Mouse (Mus musculus): ENCODE measurements around the gene Acat3. TPM values are rescaled to one million over a fixed set of nuclear protein-coding genes. Genes with fewer than 3 reads are reported as not detected.
"Not testable (repeated sequence)": the region's sequence is repeated elsewhere in the genome, so short reads cannot be mapped to it uniquely, and the experiment has no call there.

Acat3 gene
- polyA plus RNA-seq, 1 experiment from 2014 or later: 0.81 TPM

DNA sequence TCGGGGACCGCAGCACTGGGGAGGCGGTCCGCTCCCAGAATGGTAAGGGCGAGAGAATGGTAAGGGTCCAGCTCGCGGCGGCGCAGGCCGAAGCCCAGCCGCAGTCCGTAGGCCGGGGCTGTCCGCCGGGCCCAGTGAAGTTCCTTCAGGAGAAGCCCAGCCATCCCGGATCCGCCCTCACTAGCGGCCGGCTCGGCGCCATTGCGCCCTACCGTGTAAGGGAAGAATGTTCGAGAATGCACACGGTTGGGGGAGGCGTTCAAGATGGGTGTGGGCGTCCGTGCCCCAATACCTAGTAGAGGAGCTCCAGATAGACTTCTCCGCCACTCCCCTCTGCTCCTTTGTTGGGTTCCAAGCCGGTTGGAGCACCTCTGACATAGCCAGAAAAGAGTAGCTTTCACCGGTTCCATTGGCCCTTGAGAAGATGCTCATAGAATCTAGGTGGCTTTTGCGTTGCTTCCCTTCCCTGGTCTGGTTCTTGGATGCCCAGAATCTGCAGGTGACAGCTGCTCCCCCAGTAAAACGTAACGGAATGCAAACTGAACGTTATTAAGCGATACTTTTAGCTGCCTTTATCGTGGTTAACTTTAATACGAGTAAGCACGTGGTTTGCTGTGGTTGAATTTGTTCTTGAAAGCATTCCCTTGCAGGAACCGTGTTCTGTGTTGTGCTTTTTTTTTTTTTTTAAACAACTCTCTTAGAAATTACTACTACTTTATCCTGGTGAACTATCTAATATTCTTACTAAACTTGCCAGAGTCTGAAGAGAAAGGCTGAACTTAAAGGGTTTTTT lies 23.6 kb downstream of the Acat3 start:
- peak; percentile 47 for DNase-seq (ENCODE audit: low spot score)

DNA sequence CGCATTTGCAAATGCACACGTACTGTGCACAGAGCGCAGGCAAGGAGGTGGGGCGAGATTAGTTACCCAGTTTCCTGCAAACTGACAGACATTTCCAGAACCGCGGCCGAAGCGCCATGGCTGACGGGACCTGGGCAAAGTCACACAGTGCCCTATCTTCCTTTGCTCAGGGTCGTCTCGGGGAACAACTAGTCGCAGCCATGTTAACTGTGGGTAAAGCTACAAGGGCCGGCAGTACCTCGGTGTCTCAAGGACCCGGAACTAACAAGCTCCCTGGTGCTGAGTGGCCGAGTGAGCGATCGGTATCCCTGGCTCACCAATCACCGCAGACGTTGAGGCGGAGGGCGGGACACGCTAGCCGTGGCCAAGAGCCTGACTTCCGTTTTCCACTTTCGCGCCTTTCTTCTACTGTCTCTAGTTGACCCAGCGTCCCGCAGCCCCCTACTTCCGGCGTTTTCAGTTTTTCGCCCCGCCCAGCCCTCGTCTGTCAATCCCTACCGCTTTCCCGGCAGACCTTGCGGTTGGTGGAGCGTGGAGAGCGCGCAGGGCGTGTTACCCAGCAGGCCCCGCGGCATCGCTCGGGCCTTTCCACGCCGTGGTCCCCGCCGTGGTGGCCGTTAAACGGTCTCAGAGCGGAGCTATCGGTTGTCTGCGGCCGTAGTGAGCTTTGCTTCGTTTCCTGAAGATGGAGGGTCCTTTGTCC lies 24.4 kb downstream of the Acat3 start, which contains the start of gene Mrpl18:
TSS of gene Mrpl18 (minus strand) at position 465 of the 703 bp plus-strand sequence.
- peak; percentile 100 for DNase-seq (ENCODE audit: low spot score)

DNA sequence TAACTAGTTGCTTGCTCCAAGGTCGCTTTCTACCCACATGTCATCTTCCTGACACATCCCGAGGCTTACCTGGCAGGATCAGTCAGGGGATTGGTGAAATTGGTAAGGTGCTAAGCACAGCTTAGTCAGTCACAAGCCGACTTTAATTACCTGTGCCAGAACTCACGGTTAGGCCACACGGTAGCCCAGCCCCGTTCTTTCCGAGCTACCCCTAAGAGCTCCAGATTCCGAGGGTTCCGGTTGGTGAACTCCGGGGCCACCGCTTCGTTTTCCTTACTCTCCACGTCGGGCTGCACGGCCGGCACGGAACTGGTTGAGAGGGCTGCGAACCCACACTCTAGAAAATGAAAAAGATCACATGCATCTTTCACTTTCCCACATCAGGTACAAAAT lies 24.9 kb downstream of the Acat3 start, which contains the start of gene Tcp1:
TSS of gene Tcp1 (plus strand) at position 214 of the 393 bp plus-strand sequence.
- DNase-seq (ENCODE audit: low spot score): no peak

DNA sequence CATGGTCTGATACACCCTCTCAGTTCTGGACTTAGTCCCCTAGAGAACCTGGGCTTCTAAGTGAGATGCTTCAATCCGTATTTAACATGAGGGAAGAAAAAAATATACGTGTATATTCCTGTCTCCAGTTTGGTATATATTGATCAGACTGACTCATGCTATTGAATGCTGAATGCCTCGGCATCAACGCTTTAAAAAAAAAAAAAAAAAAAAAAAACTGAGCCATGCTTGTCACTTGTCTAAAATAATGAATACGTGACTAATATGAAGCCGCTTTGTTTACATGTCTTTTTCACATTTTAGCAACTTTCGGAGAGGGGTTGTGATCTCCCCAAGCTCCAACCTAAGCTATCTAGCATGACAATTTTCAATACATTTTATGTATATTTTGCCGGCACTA lies 30.0 kb downstream of the Acat3 start:
- DNase-seq (ENCODE audit: low spot score): no peak

DNA sequence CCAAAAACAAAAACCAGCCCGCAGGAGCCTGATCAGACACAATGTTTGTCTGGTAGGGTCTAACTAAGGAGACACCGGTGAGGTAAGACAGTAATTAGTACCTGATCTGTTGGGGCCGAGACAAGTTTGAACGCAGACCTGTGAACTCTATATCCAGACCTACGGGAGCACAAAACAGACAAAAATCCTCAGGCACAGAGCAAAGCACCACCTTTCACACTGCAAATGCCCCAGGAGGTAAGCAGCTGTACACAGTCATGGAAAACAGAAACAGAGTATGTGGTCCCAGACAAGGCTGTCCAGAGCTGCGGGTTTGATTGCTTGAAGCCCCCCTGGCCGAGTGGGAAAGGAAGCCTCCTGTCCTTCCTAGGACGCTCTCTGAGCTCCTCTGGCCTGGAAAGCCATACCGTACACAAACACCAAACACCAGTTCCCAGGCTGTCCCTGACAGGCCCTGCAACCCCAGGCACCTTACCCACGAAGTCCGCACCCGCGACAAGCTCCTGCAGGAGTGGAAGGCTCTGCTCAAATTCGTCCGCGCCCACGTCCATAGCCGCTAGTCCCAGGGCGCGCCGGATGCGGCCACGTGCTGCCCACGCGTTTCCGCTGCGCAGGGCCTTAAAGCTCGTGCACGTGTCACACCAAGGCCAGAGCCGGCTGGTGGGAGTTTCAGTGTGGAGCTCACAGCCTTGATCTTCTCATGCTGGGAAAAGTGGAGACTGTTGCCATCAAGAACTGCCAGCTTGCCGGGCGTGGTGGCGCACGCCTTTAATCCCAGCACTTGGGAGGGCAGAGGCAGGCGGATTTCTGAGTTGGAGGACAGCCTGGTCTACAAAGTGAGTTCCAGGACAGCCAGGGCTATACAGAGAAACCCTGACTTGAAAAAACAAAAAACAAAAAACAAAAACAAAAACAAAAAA lies 30.8 kb downstream of the Acat3 start, which contains the start of gene Pnldc1:
TSS of gene Pnldc1 (minus strand) at position 870 of the 920 bp plus-strand sequence.
- DNase-seq (ENCODE audit: low spot score): no peak

DNA sequence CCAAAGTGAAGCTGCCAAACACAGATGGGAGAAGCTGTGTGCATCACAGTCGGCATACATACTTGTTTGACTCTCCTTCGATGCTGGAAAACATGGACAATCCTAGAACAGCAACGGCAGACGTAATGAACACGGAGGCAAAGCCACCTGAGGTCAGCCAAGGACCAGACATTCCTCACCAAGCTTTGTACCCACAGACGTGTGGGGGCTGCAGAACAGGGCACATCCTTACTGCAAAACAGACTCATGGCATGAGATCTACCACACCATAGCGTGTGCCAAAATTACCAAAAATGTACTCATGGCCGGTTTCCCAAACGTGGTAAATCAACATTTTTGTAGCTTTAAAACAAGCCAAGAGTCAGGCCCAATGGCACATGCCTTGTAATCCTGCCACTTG lies 34.0 kb downstream of the Acat3 start:
- DNase-seq (ENCODE audit: low spot score): no peak

DNA sequence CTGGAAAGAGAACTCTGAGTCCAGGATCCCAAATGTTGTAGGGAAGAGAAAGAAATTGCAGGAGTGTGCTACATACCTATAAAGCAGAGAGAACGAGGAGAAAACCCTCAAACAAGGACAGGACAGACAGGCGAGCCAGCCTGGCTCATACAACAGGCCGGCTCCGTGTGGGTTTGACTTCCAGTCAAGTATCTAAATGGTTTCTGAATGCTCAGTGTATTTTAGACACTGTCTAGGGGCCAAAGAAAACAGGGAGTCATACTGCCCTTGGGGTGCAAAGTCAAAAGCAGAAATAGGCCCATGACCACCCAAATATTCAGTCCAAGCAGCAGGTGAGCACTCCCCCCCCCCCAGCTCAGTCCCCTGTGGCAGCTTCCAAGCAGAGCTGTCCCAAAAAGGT lies 34.6 kb downstream of the Acat3 start:
- no peak for DNase-seq (ENCODE audit: low spot score)

DNA sequence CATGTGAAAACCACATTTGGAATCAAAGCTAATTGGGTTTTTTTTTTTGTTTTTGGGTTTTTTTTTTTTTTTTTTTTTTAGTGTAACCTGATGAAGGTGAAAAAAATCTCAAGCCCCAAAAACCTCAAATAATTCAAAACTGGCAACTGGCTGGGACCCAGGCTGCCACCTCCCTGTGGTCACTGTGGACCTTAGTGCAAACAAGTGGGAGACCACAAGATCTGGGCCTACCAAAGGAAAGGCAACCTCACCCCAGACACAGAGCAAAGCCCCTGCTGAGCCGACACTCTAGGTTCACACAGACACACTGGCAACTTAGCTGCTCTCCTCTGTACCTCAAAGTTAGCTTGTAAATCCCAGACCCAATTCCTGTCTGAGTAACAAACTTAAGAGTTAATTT lies 36.1 kb downstream of the Acat3 start:
- no peak for DNase-seq (ENCODE audit: low spot score)

DNA sequence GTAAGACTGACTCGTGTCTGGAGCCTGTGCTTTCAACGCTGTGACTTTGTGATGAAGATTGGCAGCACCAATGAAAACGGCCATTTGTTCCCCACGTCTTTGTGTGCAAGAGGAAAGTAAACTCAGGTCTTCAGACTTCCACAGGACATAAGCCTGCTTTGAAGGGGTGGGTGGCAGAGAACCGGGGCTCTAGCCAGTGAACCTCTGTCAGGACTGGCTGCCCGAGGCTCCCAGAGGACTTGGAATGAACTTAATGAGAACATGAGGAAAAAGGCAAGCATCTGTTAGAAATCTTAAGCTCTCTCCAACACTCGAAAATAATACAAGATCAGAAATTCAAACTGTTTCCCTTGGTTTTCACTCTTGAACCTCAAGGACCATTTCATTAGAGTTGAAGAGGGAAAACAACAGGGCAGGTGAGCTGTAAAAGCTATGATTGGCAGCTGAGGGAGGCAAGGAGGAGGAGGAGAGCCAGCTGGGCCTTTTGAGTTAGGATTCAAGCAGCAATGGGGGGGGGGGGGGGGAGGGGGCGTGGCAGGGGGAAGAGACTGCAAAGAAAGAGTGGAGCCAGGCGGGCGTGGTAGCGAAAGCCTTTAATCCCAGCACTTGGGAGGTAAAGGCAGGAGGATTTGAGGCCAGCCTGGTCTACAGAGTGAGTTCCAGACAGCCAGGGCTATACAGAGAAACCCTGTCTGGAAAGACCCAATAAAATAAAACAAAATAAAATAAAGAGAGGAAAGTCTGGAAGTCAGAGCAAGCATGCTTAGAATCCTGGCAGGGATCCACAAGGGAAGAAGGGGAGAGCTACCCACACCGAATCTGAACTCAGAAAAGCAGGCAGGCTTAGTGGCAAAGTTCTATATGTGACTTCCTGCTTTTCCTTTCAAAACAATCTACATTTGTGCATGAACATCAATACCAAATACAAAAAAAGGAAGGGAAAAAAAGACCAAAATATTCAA lies 36.7 kb downstream of the Acat3 start:
- DNase-seq (ENCODE audit: low spot score): no peak

DNA sequence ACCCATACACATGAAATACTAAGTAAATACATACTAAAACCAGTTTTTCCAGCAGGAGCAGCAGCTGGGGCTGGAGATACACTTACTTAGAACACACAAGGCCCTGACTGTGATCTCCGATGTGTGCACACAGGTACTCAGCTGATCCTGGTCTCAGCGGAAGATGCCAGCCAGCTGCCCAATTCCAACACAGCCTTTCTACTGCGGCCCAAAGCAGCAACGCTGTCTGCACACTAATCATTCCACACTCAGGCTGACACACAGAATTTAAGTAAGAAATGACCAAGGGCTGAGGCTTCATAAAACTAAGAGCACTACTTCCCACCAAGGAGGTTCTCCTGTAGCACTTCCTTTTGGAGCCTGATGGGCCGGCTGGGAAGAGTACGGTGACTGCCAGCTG lies 38.1 kb downstream of the Acat3 start:
- no peak for DNase-seq (ENCODE audit: low spot score)

DNA sequence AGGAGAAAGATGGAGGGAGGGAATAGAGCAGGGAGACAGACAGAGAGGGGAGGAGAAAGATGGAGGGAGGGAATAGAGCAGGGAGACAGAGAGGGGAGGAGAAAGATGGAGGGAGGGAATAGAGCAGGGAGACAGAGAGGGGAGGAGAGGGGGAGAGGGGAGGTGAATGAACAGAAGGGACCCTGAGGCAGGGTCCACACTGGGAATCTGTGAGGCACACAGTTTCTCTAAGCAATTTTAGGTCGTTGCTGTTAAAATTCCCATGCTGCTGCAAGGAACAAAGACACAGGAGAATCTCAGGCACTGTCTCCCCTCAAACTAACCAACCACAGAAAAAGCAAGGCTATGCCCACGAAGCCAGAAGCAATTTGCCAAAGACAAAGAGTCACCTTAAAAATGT lies 41.8 kb downstream of the Acat3 start:
- DNase-seq (ENCODE audit: low spot score): not testable (repeated sequence)

DNA sequence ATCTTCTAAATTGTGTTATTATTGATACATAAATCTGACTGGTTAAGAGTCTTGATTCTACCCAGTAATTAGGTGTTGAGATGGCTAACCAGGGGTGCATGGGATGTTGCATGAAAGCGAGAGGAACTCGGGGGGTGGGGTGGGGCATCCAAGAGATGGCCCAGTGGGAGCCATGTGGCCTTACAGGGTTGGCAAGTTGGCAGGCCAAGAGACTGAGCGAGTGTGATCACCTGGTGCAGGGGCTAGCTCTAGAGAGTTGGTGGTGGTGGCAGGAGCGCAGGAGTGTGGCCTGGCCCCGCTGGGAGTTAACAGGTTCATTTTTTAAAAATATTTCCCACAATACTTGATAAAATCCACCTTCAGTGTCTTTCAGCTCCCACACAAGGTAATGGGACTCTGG lies 42.7 kb downstream of the Acat3 start:
- no peak for DNase-seq (ENCODE audit: low spot score)

DNA sequence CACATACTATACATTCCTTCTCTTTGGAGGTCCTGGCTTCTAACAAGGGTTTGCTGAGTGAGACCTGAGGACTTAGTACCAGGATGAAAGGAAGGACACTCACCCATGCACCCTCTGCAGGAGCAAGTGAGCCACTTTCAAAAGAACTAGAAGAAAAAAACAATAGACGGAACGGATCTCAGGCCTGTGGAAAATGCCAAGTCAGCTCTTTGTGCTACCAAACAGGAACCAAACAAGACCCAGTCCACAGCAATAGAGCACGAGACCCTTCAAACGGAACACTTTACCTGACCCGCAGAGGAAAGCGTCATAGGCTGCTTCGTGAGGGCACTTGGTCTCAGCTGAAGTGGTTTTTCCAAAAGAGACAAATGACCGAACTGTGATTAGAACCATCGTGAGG lies 48.4 kb downstream of the Acat3 start:
- no peak for DNase-seq (ENCODE audit: low spot score)

DNA sequence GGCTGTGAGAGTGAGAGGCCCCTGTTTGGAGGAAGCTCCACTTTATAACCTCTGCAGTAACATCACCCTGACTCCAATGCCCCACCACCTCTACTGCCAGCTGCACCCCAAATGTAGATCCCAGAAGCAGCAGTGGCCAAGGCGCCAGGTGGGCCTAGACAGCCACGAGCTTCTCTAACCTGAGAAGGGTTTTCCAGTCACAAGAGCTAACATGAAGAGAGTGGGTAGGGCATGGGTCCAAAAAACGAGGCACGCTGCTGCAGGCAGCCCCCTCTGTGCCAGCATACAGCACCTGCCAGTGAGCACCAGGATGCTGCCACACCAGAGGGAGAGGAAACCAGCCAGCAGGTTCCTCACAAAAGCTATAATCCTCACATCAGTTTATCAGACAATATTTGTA lies 49.3 kb downstream of the Acat3 start:
- no peak for DNase-seq (ENCODE audit: low spot score)

DNA sequence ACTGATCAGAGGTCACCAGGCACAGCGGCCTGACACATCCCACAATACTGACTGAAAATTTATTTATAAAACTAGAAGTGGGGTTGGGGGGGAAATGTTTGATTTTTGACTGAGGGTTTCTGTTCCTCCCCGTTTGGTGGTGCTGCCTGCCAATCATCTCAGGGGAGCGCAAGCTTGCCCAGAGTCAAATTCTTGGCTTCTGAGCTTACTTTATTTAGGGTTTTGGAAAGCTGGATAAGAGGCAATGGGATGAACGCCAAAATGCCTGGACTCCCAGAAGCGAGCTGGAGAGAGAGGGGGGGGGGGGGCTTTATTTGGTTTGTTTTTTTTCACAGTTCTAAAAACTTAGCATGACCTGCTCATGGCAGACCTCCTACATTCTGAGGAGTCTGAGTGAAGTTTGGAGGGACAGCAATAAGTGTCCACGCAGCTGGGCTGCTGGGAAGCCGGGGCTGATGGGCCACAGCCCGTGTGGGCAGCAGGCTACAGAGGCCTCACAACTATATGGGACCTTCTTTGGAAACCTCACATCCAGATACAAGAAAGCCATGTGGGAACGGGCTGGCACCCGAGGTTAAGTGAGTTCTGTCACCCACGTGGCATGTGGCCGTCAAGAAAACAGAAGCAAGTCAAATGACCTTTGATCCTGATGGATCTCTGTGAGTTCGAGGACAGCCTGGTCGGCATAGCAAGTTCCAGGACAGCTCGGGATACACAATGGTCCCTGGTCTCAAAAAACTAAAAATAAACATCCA lies 53.2 kb downstream of the Acat3 start:
- DNase-seq (ENCODE audit: low spot score): no peak

DNA sequence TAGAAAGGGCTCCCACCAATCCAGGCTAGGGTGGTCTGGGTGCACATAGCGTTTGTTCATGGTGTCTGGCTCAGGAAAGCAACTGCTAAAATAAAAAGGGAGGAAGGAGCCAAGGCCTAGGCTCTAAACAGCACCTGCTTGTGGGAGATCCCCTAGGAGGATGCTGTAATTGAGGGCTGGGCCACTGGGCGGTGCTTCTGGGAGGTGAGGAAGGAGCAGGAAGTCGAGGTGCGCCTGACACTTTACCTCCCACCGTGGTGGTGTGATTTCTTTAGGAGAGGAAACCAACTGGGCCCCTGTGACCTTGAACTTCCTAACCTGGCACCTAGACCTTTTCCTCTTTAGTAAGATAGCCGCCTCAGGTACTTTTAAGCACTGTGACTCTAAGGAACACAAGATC lies 53.8 kb downstream of the Acat3 start:
- DNase-seq (ENCODE audit: low spot score): peak; percentile 48

DNA sequence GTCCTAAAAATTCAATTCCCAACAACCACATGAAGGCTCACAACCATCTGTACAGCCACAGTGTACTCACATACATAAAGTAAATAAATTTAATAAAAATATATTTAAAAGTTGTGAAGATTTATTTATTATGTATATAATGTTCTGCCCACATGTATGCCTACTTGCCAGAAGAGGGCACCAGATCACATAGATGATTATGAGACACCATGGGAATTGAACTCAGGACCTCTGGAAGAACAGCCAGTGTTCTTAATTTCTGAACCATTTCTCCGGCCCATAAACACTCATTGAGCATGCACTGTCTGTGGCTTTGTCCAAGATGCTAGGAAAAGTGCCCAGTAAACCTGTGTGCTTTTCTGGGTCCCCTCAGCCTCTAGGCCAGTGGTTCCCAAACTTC lies 59.2 kb downstream of the Acat3 start:
- no peak for DNase-seq (ENCODE audit: low spot score)

DNA sequence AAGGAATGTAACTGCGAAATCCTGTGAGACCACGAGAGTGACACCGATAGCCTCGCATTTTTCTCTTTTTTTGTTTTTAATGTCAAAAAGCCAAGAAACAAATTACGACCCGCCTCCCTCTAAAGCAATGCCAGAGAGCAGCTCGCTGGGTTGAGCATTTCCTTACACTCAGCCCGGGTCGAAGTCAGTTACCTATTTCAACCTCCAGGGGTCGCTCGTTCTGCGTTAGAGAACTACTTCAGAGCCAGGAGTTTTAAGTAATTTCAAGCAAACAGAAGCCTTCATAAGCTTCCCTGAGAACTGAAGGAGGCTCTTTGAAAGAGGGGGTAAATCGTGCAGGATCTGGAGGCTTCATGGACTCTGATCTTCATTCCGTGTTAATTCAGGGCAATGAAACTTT lies 60.2 kb downstream of the Acat3 start:
- peak; percentile 87 for DNase-seq (ENCODE audit: low spot score)

DNA sequence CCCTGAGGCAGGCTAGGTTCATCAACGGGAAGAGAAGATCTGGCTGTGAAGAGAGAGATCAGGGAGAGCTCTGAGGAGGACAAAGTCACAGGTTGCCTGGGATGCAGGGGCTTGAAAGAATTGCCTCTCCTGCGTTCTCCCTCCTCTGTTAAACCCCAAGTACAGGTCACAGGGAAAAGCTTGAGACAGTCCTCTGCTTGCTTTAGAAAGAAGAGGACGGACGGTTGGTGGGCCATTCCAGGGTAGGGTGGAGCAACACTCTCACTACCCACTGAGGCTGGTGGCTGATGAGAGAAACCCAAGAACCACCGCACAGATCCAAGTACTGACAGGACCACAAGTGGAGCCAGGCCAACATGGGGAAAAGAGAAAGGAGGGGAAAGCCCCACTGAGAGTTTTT lies 64.7 kb downstream of the Acat3 start, which contains the start of gene Mrgprh:
TSS of gene Mrgprh (plus strand) at position 301 of the 400 bp plus-strand sequence.
- no peak for DNase-seq (ENCODE audit: low spot score)

Measured in thymus, postnatal 0 days (tissue).